Mouse (Mus musculus) bone marrow macrophage, adult 2 months (primary cell): ENCODE measurements around the gene Ism2.

Source experiments
- CTCF ChIP-seq: IDR thresholded peaks from 2 replicates; pipeline ENCODE4 v1.5.1; 2012; ENCODE audit warnings: low read depth, mild to moderate bottlenecking, low read length, moderate library complexity
- POLR2A ChIP-seq: IDR thresholded peaks from 2 replicates; pipeline ENCODE4 v1.6.1; 2012; ENCODE audit warnings: mild to moderate bottlenecking, low read depth, low read length, borderline replicate concordance

GRCm38 (mm10) chr12:87284268-87284667, 15.2 kb downstream of the Ism2 start:
- TF ChIP-seq CTCF, result no peak
- no peak for TF ChIP-seq POLR2A
